Mouse (Mus musculus) kidney, postnatal 14 days (tissue): ENCODE measurements around the gene Gm20931.
"Not testable (repeated sequence)": the region's sequence is repeated elsewhere in the genome, so short reads cannot be mapped to it uniquely, and the experiment has no call there.

Experiments used
- DNase-seq: peaks from one replicate; pipeline ENCODE4 v3.0.0; 2022; ENCODE audit warnings: mixed read lengths

Gm20931 gene

GRCm38 (mm10) chrY:55213420-55213819, at the start of gene Gm20931:
Gm20931 (plus strand) TSS chrY:55213720.
- DNase-seq, result not testable (repeated sequence)
